Mouse (Mus musculus) myocyte (in vitro differentiated cells): ENCODE measurements at regions not wholly inside any gene's neighbourhood (a gene's known extent, or its start where the extent isn't known, plus 50 kb on each side); places are given as distances from the start of the nearest gene placed in this dataset.

ENCODE experiments used
- H3K27me3 ChIP-seq: one replicate; pipeline ENCODE4 v1.6.1; 2011; ENCODE audit not compliant: control insufficient read depth, insufficient read depth, insufficient read length
- H3K36me3 ChIP-seq: one replicate; pipeline ENCODE4 v1.6.1; 2011; ENCODE audit not compliant: control insufficient read depth, insufficient read depth
- H3K4me2 ChIP-seq: one replicate; pipeline ENCODE4 v1.6.1; 2011; ENCODE audit warnings: low read depth, control low read depth
- H3K4me3 ChIP-seq: one replicate; pipeline ENCODE4 v1.5.1; 2011; ENCODE audit warnings: mild to moderate bottlenecking, control low read depth, moderate library complexity
- H3K79me2 ChIP-seq: one replicate; pipeline ENCODE4 v1.6.1; 2011; ENCODE audit not compliant: control insufficient read depth, insufficient read depth
- H3ac ChIP-seq: one replicate; pipeline ENCODE4 v1.6.1; 2011; ENCODE audit not compliant: control insufficient read depth, insufficient read length
- CEBPB ChIP-seq: IDR thresholded peaks from 2 replicates; pipeline ENCODE4 v1.6.1; 2011; ENCODE audit warnings: mild to moderate bottlenecking, moderate library complexity; ENCODE audit not compliant: poor library complexity, insufficient read depth, severe bottlenecking
- E2F4 ChIP-seq: IDR thresholded peaks from one replicate; pipeline ENCODE4 v1.6.1; 2011; ENCODE audit warnings: mild to moderate bottlenecking, control low read depth, moderate library complexity; ENCODE audit not compliant: insufficient read depth
- MAX ChIP-seq: IDR thresholded peaks from one replicate; pipeline ENCODE4 v1.6.1; 2011; ENCODE audit warnings: low read depth, mild to moderate bottlenecking, control low read depth
- MYOD1 ChIP-seq, 3 experiments: IDR thresholded peaks; one replicate each; pipeline ENCODE4 v1.6.1; 2011; ENCODE audit warnings: control low read depth in 2 of 3, low read depth in 2 of 3, mild to moderate bottlenecking in 2 of 3, moderate library complexity in 1 of 3; ENCODE audit not compliant: insufficient read length in 2 of 3, control insufficient read depth in 1 of 3
- MYOG ChIP-seq, 3 experiments: IDR thresholded peaks; one replicate each; pipeline ENCODE4 v1.6.1; 2011; ENCODE audit warnings: control low read depth in 2 of 3, low read depth in 2 of 3, mild to moderate bottlenecking in 2 of 3; ENCODE audit not compliant: insufficient read length in 2 of 3, control insufficient read depth in 1 of 3, insufficient read depth in 1 of 3
- POLR2A ChIP-seq: IDR thresholded peaks from one replicate; pipeline ENCODE4 v1.6.1; 2011; ENCODE audit warnings: low read depth, mild to moderate bottlenecking, control low read depth, moderate library complexity; ENCODE audit not compliant: insufficient read length
- POLR2AphosphoS2 ChIP-seq: IDR thresholded peaks from one replicate; pipeline ENCODE4 v1.6.1; 2011; ENCODE audit warnings: low read depth, control low read depth; ENCODE audit not compliant: insufficient read length
- REST ChIP-seq: IDR thresholded peaks from one replicate; pipeline ENCODE4 v1.6.1; 2011; ENCODE audit warnings: mild to moderate bottlenecking, control low read depth, moderate library complexity; ENCODE audit not compliant: insufficient read depth, insufficient read length
- SRF ChIP-seq: IDR thresholded peaks from one replicate; pipeline ENCODE4 v1.6.1; 2011; ENCODE audit warnings: low read depth; ENCODE audit not compliant: control insufficient read depth, insufficient read length
- TCF12 ChIP-seq: IDR thresholded peaks from one replicate; pipeline ENCODE4 v1.6.1; 2011; ENCODE audit warnings: mild to moderate bottlenecking, control low read depth; ENCODE audit not compliant: poor library complexity, insufficient read depth, severe bottlenecking
- TCF3 ChIP-seq: IDR thresholded peaks from one replicate; pipeline ENCODE4 v1.6.1; 2011; ENCODE audit warnings: low read depth, control low read depth; ENCODE audit not compliant: insufficient read length
- USF1 ChIP-seq: IDR thresholded peaks from one replicate; pipeline ENCODE4 v1.6.1; 2011; ENCODE audit warnings: low read depth, mild to moderate bottlenecking, control low read depth, moderate library complexity

GRCm38 (mm10) chr1:77176516-77176915, 338.4 kb downstream of the Epha4 start:
- H3K36me3 ChIP-seq = no peaks in the 10 kb centered on the region
- H3K27me3 ChIP-seq = no peaks in the 10 kb centered on the region
- no peak overlapping the region for H3ac ChIP-seq
- H3K4me3 ChIP-seq = no peak overlapping the region
- no peak overlapping the region for H3K4me2 ChIP-seq
- no peaks in the 10 kb centered on the region for H3K79me2 ChIP-seq
- TF ChIP-seq MYOD1 (IDR thresholded peaks at IDR 0.05; ENCODE audit: control insufficient read depth in 1 of 3, insufficient read length in 2 of 3, low read depth in 2 of 3) (no peak), POLR2AphosphoS2 (no peak), MYOG (IDR thresholded peaks at IDR 0.05; ENCODE audit: control insufficient read depth in 1 of 3, insufficient read depth in 1 of 3, insufficient read length in 2 of 3, low read depth in 2 of 3) (no peak), CEBPB (no peak)

- no peak for TF ChIP-seq REST
- no peak for TF ChIP-seq MYOG (IDR thresholded peaks at IDR 0.05; ENCODE audit: control insufficient read depth in 1 of 3, insufficient read depth in 1 of 3, insufficient read length in 2 of 3, low read depth in 2 of 3)
- TF ChIP-seq TCF12 = no peak
- TF ChIP-seq POLR2AphosphoS2 = no peak
- no peak for TF ChIP-seq POLR2A
- TF ChIP-seq E2F4 = no peak
- TF ChIP-seq MAX = no peak
- TF ChIP-seq SRF = no peak
- no peak for TF ChIP-seq USF1
- no peak for TF ChIP-seq CEBPB
- TF ChIP-seq TCF3 = no peak
- TF ChIP-seq MYOD1 (IDR thresholded peaks at IDR 0.05; ENCODE audit: control insufficient read depth in 1 of 3, insufficient read length in 2 of 3, low read depth in 2 of 3) = no peak
- Histone ChIP-seq H3K79me2 (no peaks in the 10 kb centered on the region), H3K4me2 (no peak overlapping the region), H3K36me3 (no peaks in the 10 kb centered on the region), H3K4me3 (no peak overlapping the region), H3K27me3 (no peaks in the 10 kb centered on the region), H3ac (no peak overlapping the region)
Measured at GRCm38 (mm10) chr1:77183965-77184364, 330.9 kb downstream of the Epha4 start.

- H3ac ChIP-seq = no peak overlapping the region
Measured at GRCm38 (mm10) chr1:77190141-77190540, 324.7 kb downstream of the Epha4 start.

GRCm38 (mm10) chr1:77201321-77201917, 313.5 kb downstream of the Epha4 start:
- H3ac ChIP-seq = no peak overlapping the region
- no peaks in the 10 kb centered on the region for H3K79me2 ChIP-seq
- no peaks in the 10 kb centered on the region for H3K27me3 ChIP-seq
- no peaks in the 10 kb centered on the region for H3K36me3 ChIP-seq
- H3K4me2 ChIP-seq = no peak overlapping the region
- H3K4me3 ChIP-seq = no peak overlapping the region
- no peak for TF ChIP-seq TCF12
- TF ChIP-seq POLR2AphosphoS2 = no peak
- TF ChIP-seq E2F4 = no peak
- no peak for TF ChIP-seq CEBPB

More at GRCm38 (mm10) chr1:77190141-77190540, 324.7 kb downstream of the Epha4 start:
- no peak overlapping the region for H3K4me2 ChIP-seq
- no peaks in the 10 kb centered on the region for H3K27me3 ChIP-seq
- no peaks in the 10 kb centered on the region for H3K79me2 ChIP-seq
- no peaks in the 10 kb centered on the region for H3K36me3 ChIP-seq
- no peak overlapping the region for H3K4me3 ChIP-seq
- TF ChIP-seq MYOG (IDR thresholded peaks at IDR 0.05; ENCODE audit: control insufficient read depth in 1 of 3, insufficient read depth in 1 of 3, insufficient read length in 2 of 3, low read depth in 2 of 3) = no peak
- TF ChIP-seq POLR2A = no peak
- no peak for TF ChIP-seq USF1
- TF ChIP-seq MYOD1 (IDR thresholded peaks at IDR 0.05; ENCODE audit: control insufficient read depth in 1 of 3, insufficient read length in 2 of 3, low read depth in 2 of 3) = no peak
- TF ChIP-seq REST = no peak
- no peak for TF ChIP-seq SRF
- TF ChIP-seq POLR2AphosphoS2 = no peak
- TF ChIP-seq TCF3 = no peak
- TF ChIP-seq MAX = no peak
- TF ChIP-seq TCF12 = no peak
- TF ChIP-seq CEBPB = no peak

GRCm38 (mm10) chr1:77202948-77203347, 311.9 kb downstream of the Epha4 start:
- TF ChIP-seq TCF3 (no peak), POLR2AphosphoS2 (no peak), MYOD1 (IDR thresholded peaks at IDR 0.05; ENCODE audit: control insufficient read depth in 1 of 3, insufficient read length in 2 of 3, low read depth in 2 of 3) (no peak), MYOG (IDR thresholded peaks at IDR 0.05; ENCODE audit: control insufficient read depth in 1 of 3, insufficient read depth in 1 of 3, insufficient read length in 2 of 3, low read depth in 2 of 3) (no peak)
- Histone ChIP-seq H3ac (no peak overlapping the region), H3K36me3 (no peaks in the 10 kb centered on the region), H3K4me2 (no peak overlapping the region), H3K4me3 (no peak overlapping the region), H3K79me2 (no peaks in the 10 kb centered on the region), H3K27me3 (no peaks in the 10 kb centered on the region)
